Mouse (Mus musculus): ENCODE data around the gene Sytl4. TPM values are rescaled to one million over a fixed set of nuclear protein-coding genes. Genes with fewer than 3 reads are reported as not detected.

The Sytl4 gene
- total RNA-seq (2014; rRNA removed) (2.3 and 2.5 TPM in 2 replicates), polyA plus RNA-seq (2012; rRNA removed) (0.54 and 0.71 TPM in 2 replicates)

GRCm38 (mm10) chrX:133981231-133982002, at the start of gene Sytl4:
TSS of gene Sytl4 (minus strand) at chrX:133981812.
- TF ChIP-seq CTCF (IDR thresholded peaks at IDR 0.05; ENCODE audit: low read depth, low read length): no peak
- no peak for TF ChIP-seq POLR2A (IDR thresholded peaks at IDR 0.05; ENCODE audit: extremely low read depth, insufficient read depth, low read length)
- H3K4me1 ChIP-seq (ENCODE audit: control insufficient read depth, insufficient read depth, low read length): no peaks in the 10 kb centered on the region
- no peaks in the 10 kb centered on the region for H3K79me2 ChIP-seq (ENCODE audit: control insufficient read depth, insufficient read depth, low read length)
- H3K27me3 ChIP-seq (ENCODE audit: control insufficient read depth, insufficient read depth, low read length): no peaks in the 10 kb centered on the region
- no peak within 1 kb of the TSS for H3K27ac ChIP-seq (replicated peaks; ENCODE audit: insufficient read depth, low read depth, low read length)
- 1% methylated on average over 29 of the region's 29 CpGs for WGBS
- DNase-seq (ENCODE audit: extremely low read depth, low read depth, low spot score): peak; percentile 27
- peak within 1 kb of the TSS; percentile 98 for H3K4me3 ChIP-seq (ENCODE audit: insufficient read depth, low read depth, low read length)
- H3K36me3 ChIP-seq (ENCODE audit: control insufficient read depth, insufficient read depth, low read length): no peaks in the 10 kb centered on the region
- peak within 1 kb of the TSS; percentile 70 for H3K9ac ChIP-seq (ENCODE audit: low read depth, low read length)

GRCm38 (mm10) chrX:134020664-134021063, 39.1 kb upstream of the Sytl4 start:
- Histone ChIP-seq H3K4me3 (ENCODE audit: insufficient read depth, low read depth, low read length) (no peak overlapping the region), H3K36me3 (ENCODE audit: control insufficient read depth, insufficient read depth, low read length) (no peaks in the 10 kb centered on the region), H3K27me3 (ENCODE audit: control insufficient read depth, insufficient read depth, low read length) (no peaks in the 10 kb centered on the region), H3K79me2 (ENCODE audit: control insufficient read depth, insufficient read depth, low read length) (no peaks in the 10 kb centered on the region), H3K4me1 (ENCODE audit: control insufficient read depth, insufficient read depth, low read length) (no peaks in the 10 kb centered on the region), H3K27ac (replicated peaks; ENCODE audit: insufficient read depth, low read depth, low read length) (no peak overlapping the region), H3K9ac (ENCODE audit: low read depth, low read length) (no peak overlapping the region)
- WGBS: 48% methylated on average over 5 of the region's 5 CpGs
- TF ChIP-seq POLR2A (IDR thresholded peaks at IDR 0.05; ENCODE audit: extremely low read depth, insufficient read depth, low read length) (no peak), CTCF (IDR thresholded peaks at IDR 0.05; ENCODE audit: low read depth, low read length) (no peak)
- DNase-seq (ENCODE audit: extremely low read depth, low read depth, low spot score): no peak

GRCm38 (mm10) chrX:134019005-134019404, 37.4 kb upstream of the Sytl4 start:
- H3K79me2 ChIP-seq (ENCODE audit: control insufficient read depth, insufficient read depth, low read length): no peaks in the 10 kb centered on the region
- H3K27me3 ChIP-seq (ENCODE audit: control insufficient read depth, insufficient read depth, low read length): no peaks in the 10 kb centered on the region
- H3K4me1 ChIP-seq (ENCODE audit: control insufficient read depth, insufficient read depth, low read length): no peaks in the 10 kb centered on the region
- 2% methylated on average over 9 of the region's 9 CpGs for WGBS
- no peak overlapping the region for H3K27ac ChIP-seq (replicated peaks; ENCODE audit: insufficient read depth, low read depth, low read length)
- H3K36me3 ChIP-seq (ENCODE audit: control insufficient read depth, insufficient read depth, low read length): no peaks in the 10 kb centered on the region
- H3K9ac ChIP-seq (ENCODE audit: low read depth, low read length): no peak overlapping the region
- peak; percentile 51 for DNase-seq (ENCODE audit: extremely low read depth, low read depth, low spot score)
- TF ChIP-seq POLR2A (IDR thresholded peaks at IDR 0.05; ENCODE audit: extremely low read depth, insufficient read depth, low read length) (no peak), CTCF (IDR thresholded peaks at IDR 0.05; ENCODE audit: low read depth, low read length) (peak; percentile 50)
- no peak overlapping the region for H3K4me3 ChIP-seq (ENCODE audit: insufficient read depth, low read depth, low read length)

GRCm38 (mm10) chrX:133995866-133996265, 14.3 kb upstream of the Sytl4 start:
- Histone ChIP-seq H3K27ac (replicated peaks; ENCODE audit: insufficient read depth, low read depth, low read length) (no peak overlapping the region), H3K27me3 (ENCODE audit: control insufficient read depth, insufficient read depth, low read length) (no peaks in the 10 kb centered on the region), H3K36me3 (ENCODE audit: control insufficient read depth, insufficient read depth, low read length) (no peaks in the 10 kb centered on the region), H3K9ac (ENCODE audit: low read depth, low read length) (no peak overlapping the region), H3K4me3 (ENCODE audit: insufficient read depth, low read depth, low read length) (no peak overlapping the region), H3K4me1 (ENCODE audit: control insufficient read depth, insufficient read depth, low read length) (no peaks in the 10 kb centered on the region), H3K79me2 (ENCODE audit: control insufficient read depth, insufficient read depth, low read length) (no peaks in the 10 kb centered on the region)
- TF ChIP-seq CTCF (IDR thresholded peaks at IDR 0.05; ENCODE audit: low read depth, low read length) (no peak), POLR2A (IDR thresholded peaks at IDR 0.05; ENCODE audit: extremely low read depth, insufficient read depth, low read length) (no peak)
- no peak for DNase-seq (ENCODE audit: extremely low read depth, low read depth, low spot score)
- 67% methylated on average over 3 of the region's 3 CpGs for WGBS

GRCm38 (mm10) chrX:133964615-133965014, 17.0 kb downstream of the Sytl4 start:
- Histone ChIP-seq H3K4me1 (ENCODE audit: control insufficient read depth, insufficient read depth, low read length) (no peaks in the 10 kb centered on the region), H3K27me3 (ENCODE audit: control insufficient read depth, insufficient read depth, low read length) (no peaks in the 10 kb centered on the region), H3K4me3 (ENCODE audit: insufficient read depth, low read depth, low read length) (no peak overlapping the region), H3K9ac (ENCODE audit: low read depth, low read length) (no peak overlapping the region), H3K79me2 (ENCODE audit: control insufficient read depth, insufficient read depth, low read length) (no peaks in the 10 kb centered on the region), H3K36me3 (ENCODE audit: control insufficient read depth, insufficient read depth, low read length) (no peaks in the 10 kb centered on the region), H3K27ac (replicated peaks; ENCODE audit: insufficient read depth, low read depth, low read length) (no peak overlapping the region)
- no peak for TF ChIP-seq CTCF (IDR thresholded peaks at IDR 0.05; ENCODE audit: low read depth, low read length)
- TF ChIP-seq POLR2A (IDR thresholded peaks at IDR 0.05; ENCODE audit: extremely low read depth, insufficient read depth, low read length): no peak
- WGBS: 71% methylated on average over 2 of the region's 2 CpGs
- no peak for DNase-seq (ENCODE audit: extremely low read depth, low read depth, low spot score)

- Histone ChIP-seq H3K27ac (replicated peaks; ENCODE audit: insufficient read depth, low read depth, low read length) (no peak overlapping the region), H3K4me1 (ENCODE audit: control insufficient read depth, insufficient read depth, low read length) (no peaks in the 10 kb centered on the region), H3K79me2 (ENCODE audit: control insufficient read depth, insufficient read depth, low read length) (no peaks in the 10 kb centered on the region), H3K9ac (ENCODE audit: low read depth, low read length) (no peak overlapping the region), H3K27me3 (ENCODE audit: control insufficient read depth, insufficient read depth, low read length) (no peaks in the 10 kb centered on the region), H3K4me3 (ENCODE audit: insufficient read depth, low read depth, low read length) (no peak overlapping the region), H3K36me3 (ENCODE audit: control insufficient read depth, insufficient read depth, low read length) (no peaks in the 10 kb centered on the region)
- 69% methylated on average over 2 of the region's 2 CpGs for WGBS
- TF ChIP-seq CTCF (IDR thresholded peaks at IDR 0.05; ENCODE audit: low read depth, low read length): no peak
- no peak for DNase-seq (ENCODE audit: extremely low read depth, low read depth, low spot score)
Observed at GRCm38 (mm10) chrX:133960617-133961016, 21.0 kb downstream of the Sytl4 start.
